In genomic region chr12:102092342-102093094, GRCm38 (mm10) we compare ENCODE assay signal across 23 mouse cellular contexts. TPM values are rescaled to one million over a fixed set of nuclear protein-coding genes. Genes with fewer than 3 reads are reported as not detected.
A peak's percentile ranks its signal among the peaks of the same experiment; 100 is the strongest.
DNase-seq lines count a peak whose midpoint lies in the region; ATAC-seq and TF ChIP-seq lines count a peak whose summit lies in the region.
"Had no signal": no experiment of that assay in that cellular context is flagged by ENCODE, and none has a peak within 500 bp of the region (broad histone marks: within the 10 kb centered on the region; RNA-seq: fewer than 3 reads in every experiment).

No protein-coding gene starts in this region.

- no peak for TF ChIP-seq POLR2A in heart, adult 2 months (IDR thresholded peaks at IDR 0.05; ENCODE audit: insufficient read depth, low read depth, low read length)

- intact Hi-C loops in heart, adult 2 months (cut with DNase I): no loop called here

- ATAC-seq in heart, embryonic 11.5 days (replicated peaks; ENCODE audit: insufficient number of reproducible peaks, low FRiP score, low TSS enrichment): peak; percentile 46; the same call in 1 of the 2 replicates
- peak; percentile 76 for ATAC-seq in intestine, embryonic 15.5 days
- ATAC-seq in intestine, postnatal 0 days: no peak
- ATAC-seq in intestine, embryonic 16.5 days: peak; percentile 74
- ATAC-seq: activated CD4-positive, CD25-positive, alpha-beta regulatory T cell, adult 4 months; CD4-positive, CD25-positive, alpha-beta regulatory T cell, adult 4 months; Patski had no signal

- no peaks in the 10 kb centered on the region for H3K27me3 ChIP-seq in heart, embryonic 11.5 days (ENCODE audit: control insufficient read depth, insufficient read depth, low read length)
- no peaks in the 10 kb centered on the region for H3K27me3 ChIP-seq in heart, adult 2 months (ENCODE audit: control insufficient read depth, insufficient read depth, low read length)
- H3K27me3 ChIP-seq in intestine, embryonic 15.5 days (replicated peaks): no peaks in the 10 kb centered on the region
- no peaks in the 10 kb centered on the region for H3K27me3 ChIP-seq in intestine, postnatal 0 days (replicated peaks; ENCODE audit: control insufficient read depth, insufficient read depth, low read length)
- no peaks in the 10 kb centered on the region for H3K27me3 ChIP-seq in intestine, embryonic 16.5 days (replicated peaks; ENCODE audit: control insufficient read depth, insufficient read depth, low read length)
- H3K27me3 ChIP-seq: CH12.LX had no signal

- no peak overlapping the region for H3K4me3 ChIP-seq in heart, embryonic 11.5 days (ENCODE audit: low read depth, low read length)
- no peak overlapping the region for H3K4me3 ChIP-seq in heart, adult 2 months
- no peak overlapping the region for H3K4me3 ChIP-seq in intestine, embryonic 15.5 days (replicated peaks)
- no peak overlapping the region for H3K4me3 ChIP-seq in intestine, postnatal 0 days (ENCODE audit: low read depth, low read length)
- no peak overlapping the region for H3K4me3 ChIP-seq in intestine, embryonic 16.5 days (ENCODE audit: low read length)

- no peaks in the 10 kb centered on the region for H3K79me2 ChIP-seq in heart, adult 2 months (replicated peaks; ENCODE audit: control insufficient read depth, insufficient read depth, low read length)

- WGBS in heart, embryonic 11.5 days (ENCODE audit: insufficient replicate concordance): 65% methylated on average over 15 of the region's 15 CpGs
- WGBS in heart, adult 2 months: 46% methylated on average over 15 of the region's 15 CpGs
- 42% methylated on average over 15 of the region's 15 CpGs for WGBS in intestine, embryonic 15.5 days
- 25% methylated on average over 15 of the region's 15 CpGs for WGBS in intestine, postnatal 0 days
- WGBS in intestine, embryonic 16.5 days: 48% methylated on average over 15 of the region's 15 CpGs

- H3K27ac ChIP-seq in heart, embryonic 11.5 days (ENCODE audit: low read depth, low read length): no peak overlapping the region
- no peak overlapping the region for H3K27ac ChIP-seq in heart, adult 2 months
- H3K27ac ChIP-seq in intestine, embryonic 15.5 days: no peak overlapping the region
- H3K27ac ChIP-seq in intestine, postnatal 0 days (ENCODE audit: low read depth, low read length): no peak overlapping the region
- H3K27ac ChIP-seq in intestine, embryonic 16.5 days (ENCODE audit: low read length): no peak overlapping the region

- no peak overlapping the region for H3K4me2 ChIP-seq in heart, embryonic 11.5 days
- no peak overlapping the region; the same call in 1 of the 2 replicates for H3K4me2 ChIP-seq in intestine, embryonic 15.5 days (replicated peaks)
- no peak overlapping the region; the same call in 1 of the 2 replicates for H3K4me2 ChIP-seq in intestine, postnatal 0 days (replicated peaks; ENCODE audit: low read depth)
- no peak overlapping the region for H3K4me2 ChIP-seq in intestine, embryonic 16.5 days (ENCODE audit: low read depth, low read length)

- TF ChIP-seq EP300 in heart, adult 2 months (IDR thresholded peaks at IDR 0.05; ENCODE audit: insufficient read depth, low read depth, low read length): no peak

- no peak for DNase-seq in heart, adult 2 months
- no peak for DNase-seq in spleen, adult 12 weeks (ENCODE audit: low spot score)
- DNase-seq: adrenal gland, adult 2 months; adrenal gland, adult 8-10 months; adrenal gland, postnatal 10 days; adrenal gland, postnatal 14 days; adrenal gland, postnatal 25 days; adrenal gland, postnatal 36 days; B cell, adult 2 months; cerebellum, adult 11 months; cerebellum, adult 11-12 months; cerebellum, adult 18-20 months had no signal

- no peak for TF ChIP-seq CTCF in heart, adult 2 months (IDR thresholded peaks at IDR 0.05)
- no peak for TF ChIP-seq CTCF in intestine, postnatal 0 days (IDR thresholded peaks at IDR 0.05; ENCODE audit: low read depth)

- no peaks in the 10 kb centered on the region for H3K36me3 ChIP-seq in heart, embryonic 11.5 days (ENCODE audit: control insufficient read depth, insufficient read depth, low read length)
- H3K36me3 ChIP-seq in heart, adult 2 months (ENCODE audit: control insufficient read depth, insufficient read depth, low read length): no peaks in the 10 kb centered on the region
- no peaks in the 10 kb centered on the region for H3K36me3 ChIP-seq in intestine, embryonic 15.5 days
- no peaks in the 10 kb centered on the region for H3K36me3 ChIP-seq in intestine, postnatal 0 days (ENCODE audit: control insufficient read depth, insufficient read depth)
- H3K36me3 ChIP-seq in intestine, embryonic 16.5 days (ENCODE audit: control insufficient read depth, insufficient read depth, low read length): no peaks in the 10 kb centered on the region
- H3K36me3 ChIP-seq: G1E had no signal

- peaks cover 9% of the 10 kb centered on the region; the same call in 1 of the 2 replicates for H3K4me1 ChIP-seq in heart, embryonic 11.5 days (ENCODE audit: control insufficient read depth, insufficient read depth, low read length)
- peaks cover 3% of the 10 kb centered on the region; the same call in 1 of the 2 replicates for H3K4me1 ChIP-seq in heart, adult 2 months (ENCODE audit: control insufficient read depth, insufficient read depth, low read length)
- no peaks in the 10 kb centered on the region for H3K4me1 ChIP-seq in intestine, embryonic 15.5 days (replicated peaks)
- H3K4me1 ChIP-seq in intestine, postnatal 0 days (replicated peaks; ENCODE audit: control insufficient read depth, insufficient read depth, low read length): no peaks in the 10 kb centered on the region
- H3K4me1 ChIP-seq in intestine, embryonic 16.5 days (ENCODE audit: control insufficient read depth, insufficient read depth, low read length): no peaks in the 10 kb centered on the region

- no peak overlapping the region for H3K9ac ChIP-seq in heart, embryonic 11.5 days (ENCODE audit: low read depth, low read length)
- H3K9ac ChIP-seq in heart, adult 2 months (ENCODE audit: low read depth, low read length): no peak overlapping the region
- no peak overlapping the region for H3K9ac ChIP-seq in intestine, embryonic 15.5 days
- no peak overlapping the region for H3K9ac ChIP-seq in intestine, postnatal 0 days (ENCODE audit: low read depth, low read length)
- no peak overlapping the region for H3K9ac ChIP-seq in intestine, embryonic 16.5 days (ENCODE audit: low read depth, low read length)

- no peaks in the 10 kb centered on the region for H3K9me3 ChIP-seq in heart, embryonic 11.5 days (replicated peaks; ENCODE audit: control insufficient read depth, low read length)
- no peaks in the 10 kb centered on the region for H3K9me3 ChIP-seq in intestine, embryonic 15.5 days
- H3K9me3 ChIP-seq in intestine, postnatal 0 days (ENCODE audit: control insufficient read depth): no peaks in the 10 kb centered on the region
- no peaks in the 10 kb centered on the region for H3K9me3 ChIP-seq in intestine, embryonic 16.5 days (ENCODE audit: control insufficient read depth, low read length)
- H3K9me3 ChIP-seq: G1E had no signal

RNA-seq across cellular contexts. Expression of gene Slc24a4, which starts 36.0 kb away (rescaled TPM):
- polyA plus RNA-seq in heart, embryonic 11.5 days (2014; fragmentation: Nextera tagmentation; extraction: Ambion mirVana): 1.8 and 1.9 TPM in 2 replicates
- 1 to 10 TPM in 1 of 2 experiments, under 1 TPM in 1; 0.50 to 1.3 TPM for total RNA-seq in heart, adult 2 months (2021)
- polyA plus RNA-seq in heart, adult 2 months (2012; rRNA removed): 0.98 and 1.3 TPM in 2 replicates
- 0.93 and 1.1 TPM in 2 replicates for polyA plus RNA-seq in intestine, embryonic 15.5 days (2015; fragmentation: Nextera tagmentation; extraction: Ambion mirVana)
- polyA plus RNA-seq in intestine, postnatal 0 days (2015; fragmentation: Nextera tagmentation; extraction: Ambion mirVana): 0.17 and 0.29 TPM in 2 replicates
- 0.75 and 0.86 TPM in 2 replicates for polyA plus RNA-seq in intestine, embryonic 16.5 days (2015; fragmentation: Nextera tagmentation; extraction: Ambion mirVana)
- total RNA-seq: MEL had no signal
- polyA plus RNA-seq: activated CD4-positive, CD25-positive, alpha-beta regulatory T cell, adult 4 months; C2C12; CD4-positive, CD25-positive, alpha-beta regulatory T cell, adult 4 months; G1E; Patski had no signal
